Mouse (Mus musculus): ENCODE measurements around the gene Zswim5. TPM values are rescaled to one million over a fixed set of nuclear protein-coding genes. Genes with fewer than 3 reads are reported as not detected.

Zswim5 gene
- total RNA-seq, 1 experiment: 2.5 TPM

DNA sequence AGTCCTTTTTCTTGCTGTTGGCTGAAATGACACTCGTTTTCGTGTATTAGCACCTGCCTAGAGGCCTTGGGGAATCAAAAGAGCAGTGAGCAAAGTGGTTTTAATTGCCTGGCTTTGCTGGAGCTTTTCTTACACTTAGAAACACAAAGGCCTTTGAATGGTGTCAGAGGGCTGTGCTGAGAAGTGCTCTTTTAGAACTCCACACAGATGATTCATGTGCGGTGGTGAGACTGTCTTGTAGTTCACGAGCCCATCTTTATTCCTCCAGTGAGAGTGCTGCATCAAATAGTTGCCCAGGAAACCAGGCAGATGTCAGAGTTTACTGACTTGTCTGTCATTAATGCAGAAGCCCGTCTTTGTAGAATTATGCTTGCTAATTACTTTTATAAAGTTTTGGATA lies 66.9 kb downstream of the Zswim5 start:
- Histone ChIP-seq H3K9me3 (ENCODE audit: control insufficient read depth, insufficient read depth, low read depth, low read length) (no peaks in the 10 kb centered on the region), H3K4me1 (ENCODE audit: control insufficient read depth in 2 of 2, insufficient read depth in 2 of 2, low read length in 2 of 2, poor library complexity in 1 of 2) (no peaks in the 10 kb centered on the region; a peak in 1 of 4 replicates), H3K4me3 (ENCODE audit: insufficient read depth in 1 of 2, low read depth in 1 of 2, low read length in 2 of 2, poor library complexity in 1 of 2, severe bottlenecking in 1 of 2) (no peak overlapping the region), H3K9ac (ENCODE audit: insufficient read depth, low read depth, low read length, poor library complexity, severe bottlenecking) (no peak overlapping the region), H3K27ac (ENCODE audit: insufficient read depth, low read depth, low read length, poor library complexity, severe bottlenecking) (no peak overlapping the region), H3K36me3 (ENCODE audit: control insufficient read depth, insufficient read depth, low read length, poor library complexity, severe bottlenecking) (no peaks in the 10 kb centered on the region)
- in situ Hi-C loops (cut with MboI; ENCODE audit: low sequenced_read_pairs in 2 of 2, unreplicated experiment in 2 of 2): no loop called here
- TF ChIP-seq CHD2 (IDR thresholded peaks at IDR 0.05; ENCODE audit: low read depth, low read length): no peak
- TF ChIP-seq ZC3H11A (IDR thresholded peaks at IDR 0.05; ENCODE audit: borderline replicate concordance, low read depth, low read length): no peak
- no peak for TF ChIP-seq HCFC1 (IDR thresholded peaks at IDR 0.05; ENCODE audit: borderline replicate concordance, insufficient read depth, low read length)
- no peak for TF ChIP-seq MAFK (IDR thresholded peaks at IDR 0.05; ENCODE audit: insufficient read depth, low read depth, low read length)
- no peak for TF ChIP-seq ZNF384 (IDR thresholded peaks at IDR 0.05; ENCODE audit: low read depth, low read length)
- DNase-seq (ENCODE audit: low read depth, low spot score): no peak

DNA sequence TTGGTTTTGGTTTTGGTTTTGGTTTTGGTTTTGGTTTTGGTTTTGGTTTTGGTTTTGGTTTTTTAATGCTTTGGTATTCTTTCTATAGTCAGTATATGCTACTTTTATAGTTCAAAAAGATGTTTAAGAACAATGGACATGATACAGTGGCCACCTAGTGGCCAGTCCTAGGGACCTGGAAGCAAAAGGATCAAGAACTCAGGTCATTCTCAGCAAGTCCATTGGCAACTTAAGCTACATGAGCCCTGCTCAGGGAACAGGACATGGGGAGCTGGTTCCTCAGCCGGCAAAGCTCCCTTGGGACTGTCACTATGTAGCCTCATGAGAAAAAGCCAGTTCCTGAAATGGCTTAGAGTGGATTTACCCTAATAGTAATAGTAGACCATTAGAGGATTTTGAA lies 74.5 kb downstream of the Zswim5 start:
- no peaks in the 10 kb centered on the region for H3K9me3 ChIP-seq (ENCODE audit: control insufficient read depth, insufficient read depth, low read depth, low read length)
- TF ChIP-seq MAFK (IDR thresholded peaks at IDR 0.05; ENCODE audit: insufficient read depth, low read depth, low read length) (no peak), ZC3H11A (IDR thresholded peaks at IDR 0.05; ENCODE audit: borderline replicate concordance, low read depth, low read length) (no peak)
- no peaks in the 10 kb centered on the region for H3K36me3 ChIP-seq (ENCODE audit: control insufficient read depth, insufficient read depth, low read length, poor library complexity, severe bottlenecking)
- in situ Hi-C loops (cut with MboI; ENCODE audit: low sequenced_read_pairs in 2 of 2, unreplicated experiment in 2 of 2): no loop called here
- H3K27ac ChIP-seq (ENCODE audit: insufficient read depth, low read depth, low read length, poor library complexity, severe bottlenecking): no peak overlapping the region
- H3K4me1 ChIP-seq (ENCODE audit: control insufficient read depth in 2 of 2, insufficient read depth in 2 of 2, low read length in 2 of 2, poor library complexity in 1 of 2): no peaks in the 10 kb centered on the region
- no peak overlapping the region for H3K9ac ChIP-seq (ENCODE audit: insufficient read depth, low read depth, low read length, poor library complexity, severe bottlenecking)
- DNase-seq (ENCODE audit: low read depth, low spot score): no peak
- no peak overlapping the region for H3K4me3 ChIP-seq (ENCODE audit: insufficient read depth in 1 of 2, low read depth in 1 of 2, low read length in 2 of 2, poor library complexity in 1 of 2, severe bottlenecking in 1 of 2)

DNA sequence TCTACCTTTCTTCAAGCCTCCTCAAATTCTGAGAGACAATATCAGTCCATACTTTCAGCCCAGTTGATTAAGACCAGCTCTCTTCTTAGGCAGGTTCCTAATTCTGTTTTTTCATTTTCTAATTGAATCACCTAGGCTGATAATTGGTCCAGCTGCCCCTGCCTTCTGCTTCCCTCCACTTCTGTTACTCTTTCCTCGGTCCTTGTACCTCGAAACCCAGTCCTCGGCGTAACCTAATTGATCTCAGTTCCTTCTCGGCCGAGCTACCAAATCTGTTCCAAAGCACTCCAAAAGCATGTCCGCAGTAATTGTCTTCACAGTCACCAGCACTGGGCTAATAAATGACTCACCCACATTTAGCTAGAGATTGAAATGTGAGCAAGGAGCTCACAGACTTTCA lies 77.8 kb downstream of the Zswim5 start:
- no peak overlapping the region for H3K9ac ChIP-seq (ENCODE audit: insufficient read depth, low read depth, low read length, poor library complexity, severe bottlenecking)
- DNase-seq (ENCODE audit: low read depth, low spot score): no peak
- H3K4me1 ChIP-seq (ENCODE audit: control insufficient read depth in 2 of 2, insufficient read depth in 2 of 2, low read length in 2 of 2, poor library complexity in 1 of 2): no peaks in the 10 kb centered on the region
- H3K4me3 ChIP-seq (ENCODE audit: insufficient read depth in 1 of 2, low read depth in 1 of 2, low read length in 2 of 2, poor library complexity in 1 of 2, severe bottlenecking in 1 of 2): no peak overlapping the region
- no peak for TF ChIP-seq MAFK (IDR thresholded peaks at IDR 0.05; ENCODE audit: insufficient read depth, low read depth, low read length)
- no peak for TF ChIP-seq CHD2 (IDR thresholded peaks at IDR 0.05; ENCODE audit: low read depth, low read length)
- TF ChIP-seq ZNF384 (IDR thresholded peaks at IDR 0.05; ENCODE audit: low read depth, low read length): no peak
- no peak for TF ChIP-seq ZC3H11A (IDR thresholded peaks at IDR 0.05; ENCODE audit: borderline replicate concordance, low read depth, low read length)
- TF ChIP-seq HCFC1 (IDR thresholded peaks at IDR 0.05; ENCODE audit: borderline replicate concordance, insufficient read depth, low read length): no peak
- H3K36me3 ChIP-seq (ENCODE audit: control insufficient read depth, insufficient read depth, low read length, poor library complexity, severe bottlenecking): no peaks in the 10 kb centered on the region
- H3K27ac ChIP-seq (ENCODE audit: insufficient read depth, low read depth, low read length, poor library complexity, severe bottlenecking): no peak overlapping the region
- no peaks in the 10 kb centered on the region for H3K9me3 ChIP-seq (ENCODE audit: control insufficient read depth, insufficient read depth, low read depth, low read length)
- in situ Hi-C loops (cut with MboI; ENCODE audit: low sequenced_read_pairs in 2 of 2, unreplicated experiment in 2 of 2): no loop called here

DNA sequence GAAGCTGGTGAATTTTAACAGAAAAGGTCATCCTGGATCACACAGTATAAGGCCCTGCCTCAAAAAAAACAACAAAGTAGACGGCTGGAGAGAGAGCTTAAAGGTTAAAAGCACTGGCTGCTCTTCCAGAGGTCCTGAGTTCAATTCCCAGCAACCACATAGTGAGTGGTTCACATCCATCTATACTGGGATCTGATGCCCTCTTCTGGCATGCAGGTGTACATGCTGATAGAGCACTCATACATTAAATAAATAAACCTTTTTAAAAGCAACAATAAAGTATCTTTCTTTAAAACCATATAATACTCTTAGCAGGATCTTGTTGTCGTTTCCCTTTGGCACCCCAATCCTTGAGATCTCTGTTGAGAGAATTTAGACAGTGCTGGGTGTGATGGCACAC lies 99.3 kb downstream of the Zswim5 start:
- no peaks in the 10 kb centered on the region for H3K9me3 ChIP-seq (ENCODE audit: control insufficient read depth, insufficient read depth, low read depth, low read length)
- H3K27ac ChIP-seq (ENCODE audit: insufficient read depth, low read depth, low read length, poor library complexity, severe bottlenecking): no peak overlapping the region
- no peak overlapping the region for H3K9ac ChIP-seq (ENCODE audit: insufficient read depth, low read depth, low read length, poor library complexity, severe bottlenecking)
- no peak for DNase-seq (ENCODE audit: low read depth, low spot score)
- H3K36me3 ChIP-seq (ENCODE audit: control insufficient read depth, insufficient read depth, low read length, poor library complexity, severe bottlenecking): peaks cover 2% of the 10 kb centered on the region; the same call in 1 of the 2 replicates
- H3K4me1 ChIP-seq (ENCODE audit: control insufficient read depth in 2 of 2, insufficient read depth in 2 of 2, low read length in 2 of 2, poor library complexity in 1 of 2): no peaks in the 10 kb centered on the region
- no peak for TF ChIP-seq HCFC1 (IDR thresholded peaks at IDR 0.05; ENCODE audit: borderline replicate concordance, insufficient read depth, low read length)
- no peak for TF ChIP-seq ZC3H11A (IDR thresholded peaks at IDR 0.05; ENCODE audit: borderline replicate concordance, low read depth, low read length)
- TF ChIP-seq MAFK (IDR thresholded peaks at IDR 0.05; ENCODE audit: insufficient read depth, low read depth, low read length): no peak
- no peak for TF ChIP-seq CHD2 (IDR thresholded peaks at IDR 0.05; ENCODE audit: low read depth, low read length)
- no peak for TF ChIP-seq ZNF384 (IDR thresholded peaks at IDR 0.05; ENCODE audit: low read depth, low read length)
- in situ Hi-C loops (cut with MboI; ENCODE audit: low sequenced_read_pairs in 2 of 2, unreplicated experiment in 2 of 2): no loop called here
- H3K4me3 ChIP-seq (ENCODE audit: insufficient read depth in 1 of 2, low read depth in 1 of 2, low read length in 2 of 2, poor library complexity in 1 of 2, severe bottlenecking in 1 of 2): no peak overlapping the region

DNA sequence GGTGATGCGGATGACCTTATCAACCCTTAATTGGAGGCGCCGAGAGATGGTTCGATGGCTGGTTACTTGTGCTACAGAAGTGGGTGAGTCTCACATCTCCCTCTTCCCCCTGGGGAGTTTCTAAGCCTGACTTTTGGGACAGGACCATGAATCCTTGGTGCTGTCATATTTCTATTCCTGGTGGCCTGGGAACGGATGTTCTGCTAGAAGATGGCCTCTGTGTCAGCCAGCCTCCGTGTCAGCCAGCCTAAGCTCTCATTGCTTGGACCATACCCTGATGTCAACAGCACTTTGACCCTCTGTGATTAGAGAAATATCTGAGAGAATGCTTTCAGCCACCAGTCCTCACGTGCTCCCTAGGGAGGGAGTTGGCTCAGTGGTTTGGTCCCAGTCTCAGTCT lies 108.5 kb downstream of the Zswim5 start:
- Histone ChIP-seq H3K9ac (ENCODE audit: insufficient read depth, low read depth, low read length, poor library complexity, severe bottlenecking) (no peak overlapping the region), H3K9me3 (ENCODE audit: control insufficient read depth, insufficient read depth, low read depth, low read length) (no peaks in the 10 kb centered on the region), H3K36me3 (ENCODE audit: control insufficient read depth, insufficient read depth, low read length, poor library complexity, severe bottlenecking) (peaks cover 2% of the 10 kb centered on the region; the same call in 1 of the 2 replicates), H3K4me3 (ENCODE audit: insufficient read depth in 1 of 2, low read depth in 1 of 2, low read length in 2 of 2, poor library complexity in 1 of 2, severe bottlenecking in 1 of 2) (no peak overlapping the region), H3K27ac (ENCODE audit: insufficient read depth, low read depth, low read length, poor library complexity, severe bottlenecking) (no peak overlapping the region), H3K4me1 (ENCODE audit: control insufficient read depth in 2 of 2, insufficient read depth in 2 of 2, low read length in 2 of 2, poor library complexity in 1 of 2) (peaks cover 4 to 14% of the 10 kb centered on the region in 2 experiments; a peak in 2 of 4 replicates)
- TF ChIP-seq CHD2 (IDR thresholded peaks at IDR 0.05; ENCODE audit: low read depth, low read length) (no peak), HCFC1 (IDR thresholded peaks at IDR 0.05; ENCODE audit: borderline replicate concordance, insufficient read depth, low read length) (no peak), MAFK (IDR thresholded peaks at IDR 0.05; ENCODE audit: insufficient read depth, low read depth, low read length) (no peak), ZC3H11A (IDR thresholded peaks at IDR 0.05; ENCODE audit: borderline replicate concordance, low read depth, low read length) (no peak), ZNF384 (IDR thresholded peaks at IDR 0.05; ENCODE audit: low read depth, low read length) (no peak)
- in situ Hi-C loops (cut with MboI; ENCODE audit: low sequenced_read_pairs in 2 of 2, unreplicated experiment in 2 of 2): no loop called here
- DNase-seq (ENCODE audit: low read depth, low spot score): no peak
